Mouse (Mus musculus): ENCODE results near the gene C2cd4d.

Gene C2cd4d

GRCm38 (mm10) chr3:94377028-94377923, 15.0 kb downstream of the C2cd4d start:
- no peak for DNase-seq

DNA sequence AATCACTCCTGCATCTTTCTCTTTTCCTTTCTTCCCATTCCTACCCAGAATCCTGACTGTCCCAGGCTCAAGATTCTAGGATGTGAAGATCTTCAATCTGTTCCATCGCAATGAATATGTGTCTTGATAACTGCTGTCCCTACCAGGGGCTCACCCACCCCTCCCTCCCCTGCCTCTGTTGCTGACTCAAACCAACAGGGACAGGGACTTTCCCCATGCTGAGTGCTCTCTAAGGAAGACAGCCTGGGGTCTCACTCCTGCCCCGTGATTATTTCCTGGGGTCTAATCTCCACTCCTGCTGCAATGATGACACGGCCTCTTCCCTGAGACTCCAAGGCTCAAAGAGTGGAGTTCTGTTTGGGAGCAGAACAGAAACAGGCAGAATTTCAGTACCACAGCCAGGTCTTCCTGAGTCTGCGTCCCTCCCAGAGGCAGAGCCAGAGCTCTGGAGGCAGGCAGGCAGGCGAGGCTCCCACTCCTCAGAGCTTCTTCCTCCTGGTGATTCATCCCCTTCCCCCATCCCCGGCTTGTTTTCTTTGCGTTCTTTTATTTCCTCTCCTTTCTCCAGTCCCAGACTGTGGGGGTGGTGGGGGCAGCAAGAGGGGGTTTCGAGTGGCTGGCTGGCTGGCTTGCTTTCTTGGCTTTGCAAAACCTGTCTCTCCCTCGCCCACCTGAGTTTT, 17.7 kb downstream of the C2cd4d start:
- DNase-seq = peak; percentile 41

- no peak for DNase-seq
Measured at GRCm38 (mm10) chr3:94382308-94382707, 20.1 kb downstream of the C2cd4d start.

- no peak for DNase-seq
Measured at GRCm38 (mm10) chr3:94383476-94383875, 21.2 kb downstream of the C2cd4d start.

DNA sequence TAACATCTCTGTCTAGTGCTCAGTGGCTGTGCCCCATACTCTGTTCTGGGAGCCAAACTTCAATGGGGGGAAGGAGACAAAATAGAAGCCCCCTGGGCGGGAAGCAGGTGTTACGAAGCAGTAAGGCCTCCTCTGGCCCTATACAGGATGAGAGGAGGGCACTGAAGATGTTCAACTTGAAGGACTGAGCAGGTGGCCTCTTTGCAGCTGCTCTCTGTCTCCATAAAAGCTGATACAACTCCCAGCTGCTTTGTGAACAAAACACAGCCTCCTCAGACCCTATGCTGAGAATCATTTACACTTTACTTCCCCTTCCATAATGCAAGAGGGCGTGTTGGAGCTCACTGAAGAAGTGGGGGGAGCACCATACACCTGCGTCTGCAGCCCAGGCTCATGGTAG, 24.4 kb downstream of the C2cd4d start:
- DNase-seq = no peak

GRCm38 (mm10) chr3:94387391-94387790, 25.2 kb downstream of the C2cd4d start:
- no peak for DNase-seq

- DNase-seq = no peak
Measured at GRCm38 (mm10) chr3:94388047-94388446, 25.8 kb downstream of the C2cd4d start.

DNA sequence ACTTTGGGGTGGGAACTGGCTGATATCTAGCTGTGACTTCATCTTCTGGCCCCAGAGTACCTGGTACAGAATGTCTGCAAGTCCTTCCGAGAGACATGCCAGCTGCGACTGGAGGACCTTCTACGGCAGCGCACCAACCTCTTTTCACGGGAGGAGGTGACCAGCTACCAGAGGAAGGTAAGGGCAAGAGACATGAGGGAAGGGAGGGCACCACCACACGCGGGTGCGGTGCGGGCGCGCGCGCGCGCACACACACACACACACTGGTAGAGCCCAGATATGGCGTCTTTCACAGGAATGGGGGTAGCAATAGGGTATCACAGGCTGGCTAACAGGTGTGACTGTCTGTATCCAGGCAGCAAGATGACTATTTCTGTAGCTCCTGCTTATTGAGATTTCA, 27.2 kb downstream of the C2cd4d start:
- DNase-seq = no peak

DNA sequence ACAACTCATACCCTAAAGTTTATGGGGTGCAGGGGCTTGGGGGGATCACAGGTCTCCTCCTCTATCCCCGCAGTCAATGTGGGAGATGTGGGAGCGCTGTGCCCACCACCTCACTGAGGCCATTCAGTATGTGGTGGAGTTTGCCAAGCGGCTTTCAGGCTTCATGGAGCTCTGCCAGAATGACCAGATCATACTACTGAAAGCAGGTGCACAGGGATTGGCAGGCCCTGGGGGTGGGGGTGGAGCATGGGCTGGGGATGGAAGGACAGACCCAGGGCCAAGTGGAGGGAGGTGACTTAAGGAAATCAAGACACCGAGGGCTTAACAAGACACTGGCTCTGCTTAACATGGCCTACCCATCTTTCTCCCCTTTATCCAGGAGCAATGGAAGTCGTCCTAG, 28.8 kb downstream of the C2cd4d start:
- no peak for DNase-seq

GRCm38 (mm10) chr3:94392128-94392527, 29.9 kb downstream of the C2cd4d start:
- DNase-seq = no peak

DNA sequence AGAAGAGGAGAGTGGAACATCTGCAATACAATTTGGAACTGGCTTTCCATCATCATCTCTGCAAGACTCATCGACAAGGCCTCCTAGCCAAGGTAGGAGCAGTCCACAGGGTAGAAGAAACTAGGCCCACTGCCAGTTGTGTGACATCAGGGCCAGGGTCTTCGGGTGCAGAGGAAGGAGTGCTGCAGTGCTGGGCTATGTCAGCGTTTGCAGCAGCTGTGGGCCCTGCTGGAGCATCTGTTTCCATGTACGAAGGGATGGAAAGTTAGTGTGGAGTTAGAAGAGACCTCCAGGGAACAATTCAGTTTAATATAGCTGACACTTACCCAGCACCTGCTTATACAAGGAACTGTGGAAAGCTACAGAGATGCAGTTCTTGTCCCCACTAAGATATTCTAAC, 30.8 kb downstream of the C2cd4d start:
- no peak for DNase-seq

DNA sequence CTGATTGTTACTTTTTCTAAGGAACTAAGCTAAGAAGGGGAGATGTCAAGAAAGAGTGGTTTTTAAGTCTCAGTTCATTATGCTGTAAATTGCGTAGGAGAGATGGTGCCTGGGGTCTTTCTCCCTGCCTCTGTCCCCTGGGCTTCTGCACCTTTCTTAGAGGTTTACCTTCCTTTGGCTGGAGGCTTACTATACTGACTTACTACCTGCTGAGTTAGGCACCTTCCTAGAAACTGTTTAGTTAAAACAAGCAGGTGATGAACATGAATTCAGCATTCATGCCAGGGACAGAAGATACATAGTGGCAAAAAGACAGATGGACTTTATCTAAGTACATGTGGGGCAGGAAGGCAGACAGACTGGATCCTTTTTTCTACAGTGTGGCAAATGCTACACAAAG, 34.1 kb downstream of the C2cd4d start:
- no peak for DNase-seq

GRCm38 (mm10) chr3:94396851-94397250, 34.6 kb downstream of the C2cd4d start:
- no peak for DNase-seq

DNA sequence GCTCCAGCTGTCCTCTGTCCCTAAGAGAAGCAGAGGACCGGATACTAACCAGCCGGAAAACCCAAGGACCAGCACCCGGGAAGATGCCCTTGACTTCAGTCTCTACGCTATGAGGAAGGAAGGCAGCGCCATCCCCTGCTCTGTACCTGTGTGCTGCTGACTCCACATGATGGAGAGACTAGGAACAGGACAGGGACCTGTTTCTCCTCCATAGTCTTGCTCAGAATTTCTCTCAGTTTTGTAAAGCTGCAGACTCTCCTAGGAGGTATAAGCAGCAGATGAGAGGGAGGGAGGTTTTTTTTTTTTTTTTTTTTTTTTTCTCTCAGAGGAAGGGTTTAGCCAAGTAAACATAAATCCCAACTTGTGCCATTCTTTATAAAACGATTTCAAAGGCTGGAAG, 36.0 kb downstream of the C2cd4d start, which contains the start of gene Lingo4:
Gene Lingo4 (plus strand): TSS at position 301 of the 400 bp plus-strand sequence.
- DNase-seq = no peak

DNA sequence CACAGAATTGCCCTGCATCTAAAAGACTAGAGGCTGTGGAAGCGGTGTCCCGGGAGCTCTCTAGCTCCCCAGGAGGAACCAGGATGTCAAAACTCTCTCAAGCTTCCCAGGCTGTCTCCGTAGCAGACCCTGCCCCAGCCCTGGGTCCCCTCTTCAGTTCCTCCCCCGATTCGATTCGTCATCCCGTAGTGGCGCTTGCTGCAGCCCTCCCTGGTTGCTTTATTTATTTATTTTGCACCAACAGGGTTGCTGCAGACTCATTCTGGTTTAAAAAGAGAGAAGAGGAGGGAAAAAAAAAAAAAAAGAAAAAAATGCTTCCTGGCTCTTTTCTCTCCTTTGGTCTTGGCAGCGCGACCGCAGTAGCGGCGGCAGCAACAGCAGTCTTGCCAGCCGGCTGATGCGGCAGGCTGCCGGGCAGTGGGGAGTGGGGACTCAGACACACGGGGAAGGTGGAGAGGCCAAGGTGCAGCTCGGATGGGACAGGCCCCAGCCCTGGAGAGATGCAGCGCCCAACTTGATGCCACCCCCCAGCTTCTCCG, 36.8 kb downstream of the C2cd4d start:
- peak; percentile 26 for DNase-seq

DNA sequence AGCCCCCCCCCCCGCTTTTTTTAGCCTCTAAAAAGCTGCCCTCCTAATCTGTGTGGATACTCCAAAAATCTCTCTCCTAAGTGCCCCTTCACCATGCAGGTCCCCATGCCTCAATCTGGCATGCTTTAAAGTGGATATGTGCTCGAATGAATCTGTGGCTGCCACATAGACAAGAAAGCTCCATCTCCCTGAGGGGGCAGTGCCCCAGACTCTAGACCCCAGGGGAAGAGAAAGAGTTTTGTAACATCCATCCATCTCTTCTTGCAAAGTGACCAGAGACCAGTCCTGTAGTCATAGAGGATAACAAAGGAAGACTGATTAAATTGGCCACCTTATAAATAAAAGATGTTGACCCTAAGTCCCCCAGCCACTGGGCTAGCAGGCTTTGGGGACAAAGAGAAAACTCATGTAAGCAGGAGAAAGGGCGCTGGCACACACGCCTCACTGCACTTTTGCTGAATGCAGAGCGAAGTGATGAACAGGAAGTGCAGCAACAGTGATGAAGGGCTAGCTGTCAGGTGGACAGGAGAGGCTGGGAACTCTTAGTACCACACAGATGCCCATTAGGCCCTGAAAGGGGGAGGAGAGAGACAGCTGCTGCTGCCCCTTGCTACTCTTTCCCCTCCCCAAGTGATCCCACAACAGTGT, 37.5 kb downstream of the C2cd4d start:
- no peak for DNase-seq

GRCm38 (mm10) chr3:94402451-94402850, 40.2 kb downstream of the C2cd4d start:
- no peak for DNase-seq

GRCm38 (mm10) chr3:94404366-94405054, 42.3 kb downstream of the C2cd4d start:
- DNase-seq = peak; percentile 69

- no peak for DNase-seq
Measured at GRCm38 (mm10) chr3:94405561-94405960, 43.3 kb downstream of the C2cd4d start.

- no peak for DNase-seq
Measured at GRCm38 (mm10) chr3:94412530-94412929, 50.3 kb downstream of the C2cd4d start.

DNA sequence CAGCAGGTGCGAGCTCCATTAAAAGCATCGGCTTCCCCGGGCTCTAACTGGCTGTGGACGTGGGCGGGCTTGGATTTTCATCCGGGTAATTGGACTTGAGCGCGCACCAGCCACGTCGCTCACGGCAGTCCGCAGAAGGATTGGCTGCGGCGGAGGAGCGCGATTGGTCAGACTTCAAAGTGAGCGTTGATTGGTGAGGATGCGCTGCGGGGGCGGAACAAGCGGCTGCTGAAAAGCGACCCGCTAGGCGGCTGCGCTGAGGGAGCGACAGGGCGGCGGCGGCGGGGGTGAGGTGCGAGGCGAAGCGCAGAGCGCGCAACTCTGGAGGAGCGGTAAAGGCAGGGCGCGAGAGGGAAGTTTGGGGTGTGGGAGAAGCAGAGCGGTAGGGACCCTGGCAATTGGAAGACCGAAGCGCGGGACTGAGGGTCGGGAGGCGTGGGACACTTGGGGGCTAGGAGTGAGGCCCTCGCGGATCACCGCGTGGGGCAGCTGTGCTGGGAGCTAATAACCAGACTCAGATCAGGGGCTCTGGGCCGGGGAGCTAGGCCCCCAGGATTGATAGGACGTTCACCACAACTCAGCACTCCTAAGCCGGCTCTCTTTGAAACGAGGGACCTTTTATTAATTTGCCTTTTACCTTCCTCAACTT, 50.9 kb downstream of the C2cd4d start, which contains the start of gene Tdrkh:
Gene Tdrkh (plus strand): TSS at position 243 of the 649 bp plus-strand sequence.
- peak; percentile 99 for DNase-seq
